Mouse (Mus musculus) lung, postnatal 4 days (tissue): ENCODE data around the gene Gm595.
A peak's percentile ranks its signal among the peaks of the same experiment; 100 is the strongest.

Experiments
- DNase-seq, 2 experiments: peaks; one replicate each; pipeline ENCODE4 v3.0.0; 2021

Gm595 gene

DNA sequence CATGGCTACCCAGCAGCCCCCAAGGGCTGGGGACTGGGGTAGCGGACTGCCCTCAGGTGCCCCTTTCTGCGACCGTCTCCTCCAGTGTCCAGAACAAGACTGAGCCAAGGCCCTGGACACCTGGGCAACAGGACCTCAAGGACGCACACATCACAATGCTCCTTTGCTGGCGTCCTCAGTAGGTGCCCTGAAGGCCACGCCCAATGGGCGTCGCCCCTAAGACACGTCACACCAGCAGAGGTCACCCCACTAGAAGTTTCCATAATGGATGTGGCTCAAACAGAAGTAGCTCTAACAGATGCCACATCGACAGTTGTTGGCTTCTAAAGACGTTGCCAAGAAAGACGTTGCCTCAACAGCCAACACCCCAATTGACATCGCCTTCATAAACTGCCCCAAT lies at the start of gene Gm595:
Gm595 (minus strand) TSS at position 101 of the 400 bp plus-strand sequence.
- DNase-seq, result no peak

DNA sequence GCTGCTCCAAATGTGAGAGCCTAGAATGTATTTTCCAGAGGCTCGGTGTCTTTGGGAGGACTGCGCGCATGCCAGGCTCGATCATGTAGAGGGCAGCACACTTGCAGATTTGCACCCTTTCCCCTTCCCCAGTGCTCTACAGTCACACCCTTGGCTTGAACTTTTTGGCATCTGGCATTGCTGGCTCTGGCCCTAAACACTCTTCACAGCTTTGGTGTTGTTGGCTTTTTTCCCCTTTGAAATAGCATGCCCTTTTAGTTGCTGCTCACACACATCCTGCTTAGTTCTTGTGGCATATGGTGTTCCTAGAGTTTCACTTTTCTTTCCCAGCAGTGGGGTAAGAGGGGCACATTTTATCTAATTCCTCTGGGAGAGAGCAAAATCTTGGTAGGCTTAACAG lies 30.9 kb upstream of the Gm595 start:
- DNase-seq, result no peak

DNA sequence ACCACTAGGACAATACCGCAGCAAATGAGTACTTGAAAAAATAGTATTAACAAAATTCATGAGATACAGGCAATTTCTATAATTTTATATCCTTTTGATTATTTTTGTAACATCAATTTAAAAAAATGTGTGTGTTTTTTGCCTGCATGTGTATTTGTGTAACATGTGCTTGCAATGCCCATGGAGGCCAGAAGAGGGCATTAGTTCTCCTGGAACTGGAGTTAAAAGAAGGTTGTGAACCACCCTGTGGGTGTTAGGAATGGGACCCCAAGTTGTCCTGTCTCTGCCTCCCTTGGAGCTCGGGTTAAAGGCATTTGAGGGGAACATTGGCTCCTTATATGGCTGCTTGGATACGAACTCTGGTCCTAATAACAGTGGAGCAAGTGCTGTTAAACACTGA lies 26.2 kb upstream of the Gm595 start:
- no peak for DNase-seq

- DNase-seq, result peak in 1 of 2 experiments; percentile 7
These were observed 22.0 kb upstream of the Gm595 start for GRCm38 (mm10) chrX:48899555-48899954.

- DNase-seq, result no peak
These were observed 19.3 kb upstream of the Gm595 start for GRCm38 (mm10) chrX:48896803-48897202.

DNA sequence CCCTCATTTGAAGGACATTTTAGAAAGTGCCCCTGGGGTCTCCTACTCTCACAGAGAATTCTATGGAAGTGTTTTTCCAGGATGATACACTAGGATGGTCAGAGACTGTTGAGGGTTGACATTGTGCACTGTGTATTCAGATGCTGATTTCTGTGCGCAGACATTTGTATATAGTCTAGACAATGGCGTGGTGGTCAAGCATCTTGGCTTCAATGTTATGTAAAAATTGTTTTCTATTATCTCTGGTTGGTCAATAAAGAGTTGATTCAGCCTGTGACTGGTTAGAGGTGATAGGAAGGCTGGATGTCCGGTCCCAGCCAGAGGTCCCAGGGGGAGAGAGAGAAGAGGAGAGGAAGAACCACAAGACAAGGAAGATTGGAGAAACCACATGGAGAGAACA lies 16.4 kb upstream of the Gm595 start:
- DNase-seq, result no peak

- DNase-seq, result no peak
These were observed 12.7 kb upstream of the Gm595 start for GRCm38 (mm10) chrX:48890259-48890658.

- DNase-seq, result no peak
These were observed 7.1 kb upstream of the Gm595 start for GRCm38 (mm10) chrX:48884615-48885014.
